Mouse (Mus musculus): Measurements from ENCODE around the gene Ginm1.

The Ginm1 gene

GRCm38 (mm10) chr10:7792751-7793385, at the start of gene Ginm1, which contains the start of gene Ppil4:
TSS of gene Ginm1 (minus strand) at chr10:7792824.
TSS of gene Ppil4 (plus strand) at chr10:7792891.
- peak; percentile 95 to 97 for DNase-seq

GRCm38 (mm10) chr10:7841571-7842080, 49.0 kb upstream of the Ginm1 start:
- DNase-seq: peak; percentile 27 to 51

GRCm38 (mm10) chr10:7840785-7841184, 48.2 kb upstream of the Ginm1 start:
- no peak for DNase-seq

- DNase-seq: no peak
Measured at GRCm38 (mm10) chr10:7840353-7840733, 47.7 kb upstream of the Ginm1 start.

GRCm38 (mm10) chr10:7839551-7840352, 47.1 kb upstream of the Ginm1 start:
- DNase-seq: peak; percentile 49 to 58

- DNase-seq: no peak
Measured at GRCm38 (mm10) chr10:7838874-7839421, 46.3 kb upstream of the Ginm1 start.

GRCm38 (mm10) chr10:7838036-7838435, 45.4 kb upstream of the Ginm1 start:
- DNase-seq: no peak

- DNase-seq: no peak
Measured at GRCm38 (mm10) chr10:7837446-7837845, 44.8 kb upstream of the Ginm1 start.

- no peak for DNase-seq
Measured at GRCm38 (mm10) chr10:7836902-7837301, 44.3 kb upstream of the Ginm1 start.

GRCm38 (mm10) chr10:7834671-7835225, 42.1 kb upstream of the Ginm1 start:
- no peak for DNase-seq

- DNase-seq: no peak
Measured at GRCm38 (mm10) chr10:7833377-7834165, 40.9 kb upstream of the Ginm1 start.

GRCm38 (mm10) chr10:7832171-7832676, 39.6 kb upstream of the Ginm1 start, which contains the start of gene Zc3h12d:
TSS of gene Zc3h12d (plus strand) at chr10:7832470.
- DNase-seq: no peak

GRCm38 (mm10) chr10:7826106-7826505, 33.5 kb upstream of the Ginm1 start:
- no peak for DNase-seq

- DNase-seq: no peak
Measured at GRCm38 (mm10) chr10:7825281-7825665, 32.6 kb upstream of the Ginm1 start.

- no peak for DNase-seq
Measured at GRCm38 (mm10) chr10:7824663-7825280, 32.1 kb upstream of the Ginm1 start.

- no peak for DNase-seq
Measured at GRCm38 (mm10) chr10:7821981-7822380, 29.4 kb upstream of the Ginm1 start.

- no peak for DNase-seq
Measured at GRCm38 (mm10) chr10:7820171-7820570, 27.5 kb upstream of the Ginm1 start.

- DNase-seq: no peak
Measured at GRCm38 (mm10) chr10:7819603-7820002, 27.0 kb upstream of the Ginm1 start.

- DNase-seq: no peak
Measured at GRCm38 (mm10) chr10:7819156-7819555, 26.5 kb upstream of the Ginm1 start.

GRCm38 (mm10) chr10:7818676-7819075, 26.1 kb upstream of the Ginm1 start:
- no peak for DNase-seq

- no peak for DNase-seq
Measured at GRCm38 (mm10) chr10:7816476-7816875, 23.9 kb upstream of the Ginm1 start.

GRCm38 (mm10) chr10:7809937-7810336, 17.3 kb upstream of the Ginm1 start:
- DNase-seq: peak; percentile 70 to 78

All from cerebellum, postnatal 14 days (tissue).